Mouse (Mus musculus) spleen, adult 12 weeks (tissue): ENCODE results near the gene Hoxa3.

Source experiments
- DNase-seq: peaks from one replicate; pipeline ENCODE4 v3.0.0; 2022; ENCODE audit warnings: low spot score

Hoxa3 gene

GRCm38 (mm10) chr6:52153270-52153669 lies 59.9 kb downstream of the Hoxa3 start:
- no peak for DNase-seq

- DNase-seq, result no peak
These were observed 60.6 kb downstream of the Hoxa3 start for GRCm38 (mm10) chr6:52152226-52153193.

- no peak for DNase-seq
These were observed 61.6 kb downstream of the Hoxa3 start for GRCm38 (mm10) chr6:52151571-52151970.

- no peak for DNase-seq
These were observed 62.7 kb downstream of the Hoxa3 start for GRCm38 (mm10) chr6:52150401-52150966.

- DNase-seq, result no peak
These were observed 74.0 kb downstream of the Hoxa3 start for GRCm38 (mm10) chr6:52139115-52139514.

- no peak for DNase-seq
These were observed 74.6 kb downstream of the Hoxa3 start for GRCm38 (mm10) chr6:52138576-52138975.

GRCm38 (mm10) chr6:52137841-52138535 lies 75.1 kb downstream of the Hoxa3 start:
- DNase-seq, result no peak

GRCm38 (mm10) chr6:52123673-52124072 lies 89.5 kb downstream of the Hoxa3 start:
- no peak for DNase-seq

- no peak for DNase-seq
These were observed 92.0 kb downstream of the Hoxa3 start for GRCm38 (mm10) chr6:52121173-52121572.
